Mouse (Mus musculus) induced T-regulatory cell, adult 2 months (primary cell): Measurements from ENCODE around the gene Gckr.
"Not testable (repeated sequence)": the region's sequence is repeated elsewhere in the genome, so short reads cannot be mapped to it uniquely, and the experiment has no call there.

Experiments
- DNase-seq: peaks from one replicate; pipeline ENCODE4 v3.0.0-alpha.2; 2012; ENCODE audit warnings: low read depth

Gene Gckr

GRCm38 (mm10) chr5:31295606-31296141, 1.6 kb upstream of the Gckr start, which contains the start of gene Fndc4:
TSS of gene Fndc4 (minus strand) at chr5:31296080.
- peak; percentile 29 for DNase-seq

DNA sequence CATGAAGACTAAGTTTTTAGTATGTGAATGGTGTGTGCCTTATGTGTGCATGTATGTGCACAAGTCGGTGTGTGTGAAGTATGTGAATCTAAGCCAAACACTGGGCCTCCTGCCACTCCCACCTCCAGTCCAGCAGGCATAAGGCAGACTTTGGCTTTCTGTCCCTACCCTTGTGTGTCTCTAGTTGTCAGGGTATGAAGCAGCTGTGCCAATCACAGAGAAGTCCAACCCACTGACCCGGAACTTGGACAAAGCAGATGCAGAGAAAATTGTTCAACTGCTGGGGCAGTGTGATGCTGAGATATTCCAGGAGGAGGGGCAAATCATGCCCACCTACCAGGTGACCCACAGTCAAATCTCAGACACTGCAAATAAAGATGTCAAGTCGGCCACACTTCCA, 738 bp downstream of the Gckr start:
- DNase-seq = no peak

GRCm38 (mm10) chr5:31298486-31298885, 1.2 kb downstream of the Gckr start:
- DNase-seq = no peak

DNA sequence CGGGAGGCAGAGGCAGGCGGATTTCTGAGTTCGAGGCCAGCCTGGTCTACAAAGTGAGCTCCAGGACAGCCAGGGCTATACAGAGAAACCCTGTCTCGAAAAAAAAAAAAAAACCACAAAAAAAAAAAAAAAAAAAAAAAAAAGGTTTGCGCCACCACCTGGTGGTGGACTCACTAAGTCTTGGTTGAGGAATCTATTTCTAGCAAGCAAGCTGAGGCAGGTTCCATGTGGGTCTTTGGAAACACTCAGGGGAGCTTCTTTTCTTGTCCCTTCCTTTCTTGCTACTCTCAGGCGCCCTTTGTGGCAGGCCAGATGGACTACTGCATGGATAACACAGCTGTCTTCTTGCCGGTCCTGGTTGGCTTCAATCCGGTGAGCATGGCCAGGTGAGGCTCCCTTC, 4.6 kb downstream of the Gckr start:
- peak; percentile 21 for DNase-seq

DNA sequence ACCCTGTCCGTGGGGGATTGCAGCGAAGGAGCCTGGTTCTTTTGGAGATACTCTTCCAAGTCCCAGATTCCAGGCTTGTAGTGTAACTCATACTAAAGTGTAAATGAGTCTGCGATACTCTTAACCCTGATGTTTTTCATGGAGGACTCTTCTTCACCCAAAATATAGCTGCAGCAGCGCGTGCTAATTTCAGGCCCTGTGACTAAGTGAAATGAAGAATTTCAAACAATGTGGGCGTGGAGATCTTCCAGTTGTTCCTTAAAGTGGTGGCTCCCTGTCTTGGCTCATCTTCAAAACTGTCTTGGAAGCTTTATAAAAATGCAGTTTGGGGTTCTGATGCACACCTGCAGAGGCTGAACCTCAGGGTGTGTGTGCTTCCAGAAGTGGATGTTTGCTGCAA, 5.8 kb downstream of the Gckr start:
- no peak for DNase-seq

DNA sequence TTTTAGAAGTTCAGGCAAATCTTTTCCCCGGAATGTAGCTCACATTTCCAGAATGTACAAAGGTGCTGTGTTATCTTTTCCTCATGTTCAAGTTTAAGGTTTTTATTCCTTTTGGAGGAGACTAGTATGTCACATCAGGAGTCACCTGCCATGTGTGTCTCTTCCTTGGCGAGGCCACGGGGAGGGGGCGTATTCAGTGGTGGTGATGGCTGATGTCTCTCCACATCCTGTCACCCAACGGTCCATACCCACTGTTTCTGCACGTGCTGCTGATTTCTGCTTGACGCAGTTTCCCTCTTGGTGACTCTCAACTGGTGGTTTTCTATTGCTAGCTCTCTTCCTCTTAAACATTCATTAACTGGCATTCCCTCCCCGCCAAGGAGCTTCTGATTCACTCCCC, 15.6 kb downstream of the Gckr start:
- DNase-seq = no peak

DNA sequence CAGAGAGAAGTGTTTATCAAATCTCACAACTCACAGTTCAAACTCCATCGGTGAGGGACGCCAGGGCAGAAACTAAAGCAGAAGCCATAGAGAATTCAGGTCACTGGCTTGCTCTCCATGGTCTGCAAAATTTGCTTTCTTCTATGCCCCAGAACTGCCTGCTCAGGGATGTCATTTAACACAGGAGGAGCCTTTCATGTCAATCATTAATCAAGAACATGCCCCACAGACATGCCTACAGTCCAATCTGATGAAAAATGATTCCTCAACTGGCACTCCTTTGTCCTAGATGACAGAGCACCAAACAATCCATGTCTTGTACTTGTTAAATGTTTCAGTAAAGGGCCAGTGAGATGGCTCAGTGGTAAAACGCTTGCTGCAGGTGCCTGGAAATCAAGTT, 25.5 kb downstream of the Gckr start:
- no peak for DNase-seq

DNA sequence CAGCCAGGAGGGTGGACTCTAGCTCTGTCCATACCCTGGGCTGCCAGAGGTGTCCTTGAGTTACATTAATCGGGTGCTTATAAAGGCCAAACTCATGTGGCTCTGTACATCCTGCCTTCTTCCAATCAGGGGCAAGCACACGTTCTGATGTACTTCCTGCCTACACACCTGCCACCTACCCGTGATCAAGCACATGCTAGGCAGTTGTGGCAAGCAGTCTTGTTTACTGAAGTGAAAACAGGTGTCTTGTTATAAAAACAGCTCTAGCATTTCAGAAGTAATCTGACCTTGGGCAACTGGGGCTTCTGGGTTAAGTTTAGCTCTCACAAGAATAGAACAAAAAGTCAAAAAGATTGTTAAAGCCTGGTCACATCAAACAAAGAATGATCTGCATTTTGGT, 26.8 kb downstream of the Gckr start:
- DNase-seq = no peak

GRCm38 (mm10) chr5:31326850-31327249, 29.6 kb downstream of the Gckr start:
- DNase-seq = peak; percentile 40

DNA sequence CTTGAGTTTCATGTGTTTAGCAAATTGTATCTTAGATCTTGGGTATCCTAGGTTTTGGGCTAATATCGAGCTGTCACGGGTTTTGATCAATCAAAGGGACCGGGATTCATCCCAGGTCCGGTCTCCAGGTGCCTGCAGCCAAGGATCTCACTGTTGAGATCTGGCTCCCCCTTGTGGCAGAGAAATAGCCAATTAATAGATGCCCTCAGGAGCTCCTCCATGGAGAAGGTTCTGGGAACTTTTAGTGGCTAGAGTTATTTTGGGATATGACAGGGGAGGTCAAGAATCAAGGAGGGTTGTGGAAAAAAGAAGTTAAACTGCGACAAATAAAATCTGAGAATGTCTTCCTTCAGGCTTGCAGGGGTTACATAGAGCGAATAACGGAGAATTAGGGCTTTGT, 31.0 kb downstream of the Gckr start:
- peak; percentile 79 for DNase-seq

- not testable (repeated sequence) for DNase-seq
Observed at GRCm38 (mm10) chr5:31357586-31357985, 60.3 kb downstream of the Gckr start.

GRCm38 (mm10) chr5:31360955-31361354, 63.7 kb downstream of the Gckr start:
- peak; percentile 2 for DNase-seq
